Mouse (Mus musculus) spleen, adult 18-20 months (tissue): ENCODE data around the gene Wwc2.

Source experiments
- DNase-seq, 2 experiments: peaks; one replicate each; pipeline ENCODE4 v3.0.0; 2022; ENCODE audit warnings: mixed read lengths in 2 of 2

The Wwc2 gene

GRCm38 (mm10) chr8:47990911-47991820, at the start of gene Wwc2:
Gene Wwc2, minus strand, starts transcription at chr8:47990924.
- DNase-seq, result peak; percentile 27 to 30

- no peak for DNase-seq
Observed at GRCm38 (mm10) chr8:48038261-48038934, 47.7 kb upstream of the Wwc2 start.

- DNase-seq, result no peak
Observed at GRCm38 (mm10) chr8:48032046-48032445, 41.3 kb upstream of the Wwc2 start.

- no peak for DNase-seq
Observed at GRCm38 (mm10) chr8:48030667-48031066, 39.9 kb upstream of the Wwc2 start.

GRCm38 (mm10) chr8:48026796-48027195, 36.1 kb upstream of the Wwc2 start:
- DNase-seq, result no peak

GRCm38 (mm10) chr8:48023206-48023605, 32.5 kb upstream of the Wwc2 start:
- DNase-seq, result peak in 1 of 2 experiments; percentile 3

GRCm38 (mm10) chr8:48019737-48020136, 29.0 kb upstream of the Wwc2 start:
- no peak for DNase-seq

GRCm38 (mm10) chr8:48016538-48016937, 25.8 kb upstream of the Wwc2 start:
- DNase-seq, result peak; percentile 41 to 71

- DNase-seq, result no peak
Observed at GRCm38 (mm10) chr8:48014386-48014785, 23.7 kb upstream of the Wwc2 start.

- no peak for DNase-seq
Observed at GRCm38 (mm10) chr8:48013281-48013680, 22.6 kb upstream of the Wwc2 start.

- DNase-seq, result no peak
Observed at GRCm38 (mm10) chr8:48011871-48012270, 21.1 kb upstream of the Wwc2 start.

- no peak for DNase-seq
Observed at GRCm38 (mm10) chr8:48010977-48011376, 20.3 kb upstream of the Wwc2 start.

- no peak for DNase-seq
Observed at GRCm38 (mm10) chr8:48009399-48009798, 18.7 kb upstream of the Wwc2 start.

GRCm38 (mm10) chr8:48008936-48009335, 18.2 kb upstream of the Wwc2 start:
- DNase-seq, result no peak

GRCm38 (mm10) chr8:48006869-48007268, 16.1 kb upstream of the Wwc2 start:
- no peak for DNase-seq

GRCm38 (mm10) chr8:48002551-48002950, 11.8 kb upstream of the Wwc2 start:
- DNase-seq, result no peak

GRCm38 (mm10) chr8:48001395-48001794, 10.7 kb upstream of the Wwc2 start:
- no peak for DNase-seq

- no peak for DNase-seq
Observed at GRCm38 (mm10) chr8:47996712-47997111, 6.0 kb upstream of the Wwc2 start.

GRCm38 (mm10) chr8:47996126-47996525, 5.4 kb upstream of the Wwc2 start:
- DNase-seq, result no peak

- no peak for DNase-seq
Observed at GRCm38 (mm10) chr8:47995391-47995790, 4.7 kb upstream of the Wwc2 start.

GRCm38 (mm10) chr8:47994618-47995274, 4.0 kb upstream of the Wwc2 start:
- no peak for DNase-seq

- DNase-seq, result peak; percentile 72 to 83
Observed at GRCm38 (mm10) chr8:47990386-47990772, 345 bp downstream of the Wwc2 start.

GRCm38 (mm10) chr8:47989655-47990385, 904 bp downstream of the Wwc2 start:
- DNase-seq, result peak; percentile 11 to 16
